Mouse (Mus musculus) liver, embryonic 11.5 days (tissue): ENCODE results near the gene AC124502.3. TPM values are rescaled to one million over a fixed set of nuclear protein-coding genes. Genes with fewer than 3 reads are reported as not detected.

ENCODE experiments used
- ATAC-seq: fragments of 200-750 bp; cut with Nextera tagmentation; replicated peaks from 2 replicates; pipeline ENCODE4 v1.8.0; 2017; ENCODE audit warnings: moderate number of reproducible peaks, mild to moderate bottlenecking, moderate TSS enrichment, moderate library complexity; ENCODE audit not compliant: low FRiP score
- DNase-seq: peaks from one replicate; pipeline ENCODE4 v3.0.0-alpha.2; 2017; ENCODE audit warnings: low spot score
- H3K27ac ChIP-seq: fragments of 300-500 bp; sonication (generic); 2 replicates; pipeline ENCODE4 v1.5.1; 2014; ENCODE audit warnings: mild to moderate bottlenecking, low read depth, low read length, control low read depth
- H3K27me3 ChIP-seq: fragments of 300-500 bp; sonication (generic); replicated peaks from 2 replicates; pipeline ENCODE4 v1.6.1; 2014; ENCODE audit warnings: low read length, mixed read lengths; ENCODE audit not compliant: control insufficient read depth, insufficient read depth
- H3K36me3 ChIP-seq: fragments of 300-500 bp; sonication (generic); 2 replicates; pipeline ENCODE4 v1.6.1; 2014; ENCODE audit warnings: mild to moderate bottlenecking, low read length, moderate library complexity, mixed read lengths; ENCODE audit not compliant: control insufficient read depth, insufficient read depth
- H3K4me1 ChIP-seq: fragments of 300-500 bp; sonication (generic); replicated peaks from 2 replicates; pipeline ENCODE4 v1.6.1; 2014; ENCODE audit warnings: low read length, mixed read lengths; ENCODE audit not compliant: control insufficient read depth, insufficient read depth
- H3K4me2 ChIP-seq: fragments of 300-500 bp; sonication (generic); 2 replicates; pipeline ENCODE4 v1.6.1; 2014; ENCODE audit warnings: mild to moderate bottlenecking, control low read depth, moderate library complexity
- H3K4me3 ChIP-seq: fragments of 300-500 bp; sonication (generic); 2 replicates; pipeline ENCODE4 v1.5.1; 2014; ENCODE audit warnings: low read depth, low read length, control low read depth
- H3K9ac ChIP-seq: fragments of 300-500 bp; sonication (generic); 2 replicates; pipeline ENCODE4 v1.6.1; 2014; ENCODE audit warnings: low read depth, low read length, control low read depth
- H3K9me3 ChIP-seq: fragments of 300-500 bp; sonication (generic); 2 replicates; pipeline ENCODE4 v1.6.1; 2016; ENCODE audit warnings: low read length, inconsistent platforms, mixed read lengths; ENCODE audit not compliant: control insufficient read depth
- WGBS: fragments of 180-500 bp; shearing (Covaris S2); extraction: QIAGEN DNeasy Blood & Tissue Kit; methylation state at CpG from one replicate; pipeline ENCODE4 v1.1.7; 2014; 5-methylcytosine and 5-hydroxymethylcytosine counted together
- polyA plus RNA-seq: library from polyadenylated mRNA; unstranded; fragments of >200 nt; fragmentation: Nextera tagmentation; extraction: Ambion mirVana; gene quantifications from 2 replicates; pipeline ENCODE4 v1.2.1, GENCODE M21; 2014

Gene AC124502.3
- polyA plus RNA-seq, 1 experiment from 2014 or later: 1.1 TPM

- ATAC-seq: no peak
- H3K4me2 ChIP-seq: peak overlapping the region; percentile 88
- peaks cover 9% of the 10 kb centered on the region for H3K36me3 ChIP-seq
- DNase-seq: no peak
- peaks cover 20% of the 10 kb centered on the region for H3K4me1 ChIP-seq
- H3K9ac ChIP-seq: no peak overlapping the region; the same call in 1 of the 2 replicates
- no peak overlapping the region for H3K27ac ChIP-seq
- no peaks in the 10 kb centered on the region for H3K9me3 ChIP-seq
- WGBS: 87% methylated on average over 4 of the region's 4 CpGs
- H3K4me3 ChIP-seq: peak overlapping the region; percentile 79
- H3K27me3 ChIP-seq: peaks cover 22% of the 10 kb centered on the region
These were observed 50.6 kb downstream of the AC124502.3 start for GRCm38 (mm10) chr19:5089324-5089723.

GRCm38 (mm10) chr19:5092083-5092482 is 53.4 kb downstream of the AC124502.3 start:
- no peak overlapping the region for H3K4me2 ChIP-seq
- H3K9ac ChIP-seq: no peak overlapping the region
- H3K27me3 ChIP-seq: peaks cover 2% of the 10 kb centered on the region; the same call in 1 of the 2 replicates
- peaks cover 32% of the 10 kb centered on the region for H3K4me1 ChIP-seq
- H3K9me3 ChIP-seq: no peaks in the 10 kb centered on the region
- H3K27ac ChIP-seq: no peak overlapping the region
- no peak overlapping the region for H3K4me3 ChIP-seq
- peaks cover 9% of the 10 kb centered on the region for H3K36me3 ChIP-seq
- no peak for ATAC-seq
- WGBS: 89% methylated on average over 10 of the region's 10 CpGs
- DNase-seq: no peak

- DNase-seq (peak; percentile 30), ATAC-seq (no peak)
These were observed 55.0 kb downstream of the AC124502.3 start for GRCm38 (mm10) chr19:5093481-5094242.

GRCm38 (mm10) chr19:5094243-5094632 is 55.5 kb downstream of the AC124502.3 start:
- no peak overlapping the region for H3K9ac ChIP-seq

More at GRCm38 (mm10) chr19:5093481-5094242, 55.0 kb downstream of the AC124502.3 start:
- peaks cover 41% of the 10 kb centered on the region for H3K4me1 ChIP-seq
- WGBS: 73% methylated on average over 12 of the region's 12 CpGs
- no peaks in the 10 kb centered on the region for H3K9me3 ChIP-seq
- H3K4me3 ChIP-seq: no peak overlapping the region; the same call in 1 of the 2 replicates
- H3K27me3 ChIP-seq: peaks cover 2% of the 10 kb centered on the region; the same call in 1 of the 2 replicates
- 0 out of 2 replicates have a peak overlapping the region, but pooled peaks have one; percentile 8 for H3K9ac ChIP-seq
- peaks cover 9% of the 10 kb centered on the region for H3K36me3 ChIP-seq
- no peak overlapping the region for H3K4me2 ChIP-seq
- no peak overlapping the region for H3K27ac ChIP-seq

GRCm38 (mm10) chr19:5094746-5095417 is 56.2 kb downstream of the AC124502.3 start:
- ATAC-seq (no peak), DNase-seq (peak; percentile 33)
- Histone ChIP-seq H3K27me3 (peaks cover 2% of the 10 kb centered on the region; the same call in 1 of the 2 replicates), H3K4me3 (no peak overlapping the region), H3K27ac (no peak overlapping the region), H3K4me2 (no peak overlapping the region), H3K9me3 (no peaks in the 10 kb centered on the region), H3K9ac (no peak overlapping the region), H3K36me3 (peaks cover 12% of the 10 kb centered on the region), H3K4me1 (peaks cover 38% of the 10 kb centered on the region)
- WGBS: 47% methylated on average over 11 of the region's 11 CpGs

More at GRCm38 (mm10) chr19:5094243-5094632, 55.5 kb downstream of the AC124502.3 start:
- Histone ChIP-seq H3K27me3 (peaks cover 2% of the 10 kb centered on the region; the same call in 1 of the 2 replicates), H3K4me3 (no peak overlapping the region; the same call in 1 of the 2 replicates), H3K27ac (no peak overlapping the region), H3K9me3 (no peaks in the 10 kb centered on the region), H3K36me3 (peaks cover 9% of the 10 kb centered on the region), H3K4me2 (no peak overlapping the region), H3K4me1 (peaks cover 39% of the 10 kb centered on the region)
- WGBS: 1% methylated on average over 21 of the region's 21 CpGs
- DNase-seq (peak; percentile 92), ATAC-seq (peak; percentile 73)

- DNase-seq: no peak
- H3K27me3 ChIP-seq: peaks cover 2% of the 10 kb centered on the region; the same call in 1 of the 2 replicates
- WGBS: 9% methylated on average over 9 of the region's 9 CpGs
- H3K4me1 ChIP-seq: peaks cover 38% of the 10 kb centered on the region
- no peak overlapping the region for H3K4me3 ChIP-seq
- peaks cover 7% of the 10 kb centered on the region for H3K36me3 ChIP-seq
- no peak for ATAC-seq
- H3K4me2 ChIP-seq: 0 out of 2 replicates have a peak overlapping the region, but pooled peaks have one; percentile 12
- no peak overlapping the region for H3K9ac ChIP-seq
- no peak overlapping the region for H3K27ac ChIP-seq
- no peaks in the 10 kb centered on the region for H3K9me3 ChIP-seq
These were observed 57.3 kb downstream of the AC124502.3 start for GRCm38 (mm10) chr19:5095887-5096474.

- Histone ChIP-seq H3K36me3 (peaks cover 14% of the 10 kb centered on the region), H3K27me3 (peaks cover 2% of the 10 kb centered on the region; the same call in 1 of the 2 replicates), H3K9ac (peak overlapping the region; percentile 63), H3K4me2 (peak overlapping the region; percentile 90), H3K27ac (no peak overlapping the region), H3K4me1 (peaks cover 38% of the 10 kb centered on the region), H3K4me3 (peak overlapping the region; percentile 45), H3K9me3 (no peaks in the 10 kb centered on the region)
- DNase-seq: no peak
- WGBS: 8% methylated on average over 30 of the region's 31 CpGs
- ATAC-seq: no peak
These were observed 59.1 kb downstream of the AC124502.3 start for GRCm38 (mm10) chr19:5097521-5098362.
